Mouse (Mus musculus) c-Kit-positive CD71-positive TER-119-negative erythroid progenitor cells, embryonic 14.5 days (primary cell): ENCODE data around the gene Elovl5.

Experiments
- DNase-seq: peaks from one replicate; pipeline ENCODE4 v3.0.0-alpha.2; 2013; ENCODE audit warnings: low read depth

The Elovl5 gene

GRCm38 (mm10) chr9:77954981-77955380, 37.8 kb downstream of the Elovl5 start:
- no peak for DNase-seq

- peak; percentile 52 for DNase-seq
Measured at GRCm38 (mm10) chr9:77955511-77955910, 38.3 kb downstream of the Elovl5 start.

DNA sequence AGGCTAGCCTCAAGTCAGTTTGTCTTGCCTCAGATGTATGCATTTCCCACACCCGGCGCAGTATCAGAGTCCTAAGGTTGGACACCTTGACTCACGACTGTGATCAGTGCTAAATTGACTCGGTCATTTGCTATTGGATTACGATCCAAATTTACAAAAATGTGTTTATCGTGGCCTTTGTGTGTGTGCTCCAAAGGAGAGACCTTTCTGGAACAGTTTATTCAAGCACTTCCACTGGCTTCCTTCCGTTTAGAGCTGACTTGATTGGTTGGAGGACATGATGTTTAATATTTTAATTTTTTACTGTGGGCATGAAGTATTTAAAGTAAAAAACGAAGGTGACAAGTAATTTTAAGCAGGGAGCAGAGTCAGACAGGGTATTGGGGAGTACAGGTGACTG, 38.8 kb downstream of the Elovl5 start:
- no peak for DNase-seq

DNA sequence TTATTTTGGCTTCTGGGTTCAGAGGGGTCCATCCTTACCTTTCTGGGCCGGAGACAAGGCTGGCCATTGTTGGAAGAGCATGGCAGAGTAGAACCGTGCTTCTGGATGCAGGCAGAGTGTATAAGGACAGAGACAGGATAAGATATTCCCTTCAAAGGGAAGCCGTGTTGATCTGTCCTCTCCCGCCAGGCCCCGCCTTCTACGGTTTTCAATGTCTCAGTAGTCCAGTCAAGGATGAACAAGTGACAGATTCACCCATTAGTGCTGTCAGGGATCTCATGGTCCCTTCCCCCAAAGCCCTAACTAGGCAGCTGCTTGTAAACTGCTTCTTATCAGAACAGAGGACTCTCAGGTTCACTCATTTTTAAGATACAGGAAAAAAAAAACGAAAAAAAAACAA, 41.2 kb downstream of the Elovl5 start:
- no peak for DNase-seq

DNA sequence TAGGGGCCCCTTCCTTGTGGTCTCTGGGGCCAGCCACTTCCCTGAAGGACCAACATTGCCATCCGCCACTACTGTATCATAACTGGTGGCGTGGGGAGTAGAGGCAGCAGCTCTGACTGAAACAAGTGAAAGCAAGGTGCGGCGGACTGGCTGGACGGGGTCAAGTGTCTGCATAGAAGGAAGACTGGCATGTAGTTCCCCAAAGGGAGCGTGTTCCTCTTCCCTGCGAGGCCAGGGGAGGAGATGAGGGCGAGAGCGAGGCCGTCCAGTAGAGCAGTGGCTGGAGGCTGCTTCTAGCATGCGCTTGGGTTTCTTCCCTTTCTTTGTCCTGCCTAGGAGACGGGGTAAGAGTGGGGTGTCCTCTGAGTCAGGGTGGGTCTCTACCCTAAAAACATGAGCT, 42.6 kb downstream of the Elovl5 start:
- DNase-seq = no peak

GRCm38 (mm10) chr9:77961350-77961749, 44.2 kb downstream of the Elovl5 start:
- DNase-seq = no peak

- DNase-seq = no peak
Measured at GRCm38 (mm10) chr9:77964084-77964483, 46.9 kb downstream of the Elovl5 start.

- no peak for DNase-seq
Measured at GRCm38 (mm10) chr9:77965287-77965686, 48.1 kb downstream of the Elovl5 start.

GRCm38 (mm10) chr9:77965768-77966552, 48.8 kb downstream of the Elovl5 start:
- DNase-seq = no peak

DNA sequence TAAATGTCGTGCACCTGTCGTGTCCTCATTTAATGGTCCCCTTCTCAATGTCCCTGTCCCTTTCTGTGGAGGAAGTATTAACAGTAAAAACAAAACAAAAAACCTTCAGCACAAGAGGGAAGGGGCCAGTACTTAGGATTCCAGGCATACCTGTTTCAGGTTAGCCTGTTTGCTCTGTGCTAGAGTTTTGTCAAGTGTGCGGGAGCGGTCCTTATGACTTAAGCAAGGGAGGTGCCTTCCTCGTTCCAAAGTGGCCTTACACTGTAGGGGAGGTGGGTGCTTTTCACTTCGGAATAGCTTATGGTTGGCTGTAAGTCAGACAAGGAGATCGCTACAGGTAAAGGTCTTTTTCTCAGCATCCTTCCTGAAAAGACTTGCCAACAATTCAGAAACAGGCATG, 49.7 kb downstream of the Elovl5 start:
- DNase-seq = no peak

DNA sequence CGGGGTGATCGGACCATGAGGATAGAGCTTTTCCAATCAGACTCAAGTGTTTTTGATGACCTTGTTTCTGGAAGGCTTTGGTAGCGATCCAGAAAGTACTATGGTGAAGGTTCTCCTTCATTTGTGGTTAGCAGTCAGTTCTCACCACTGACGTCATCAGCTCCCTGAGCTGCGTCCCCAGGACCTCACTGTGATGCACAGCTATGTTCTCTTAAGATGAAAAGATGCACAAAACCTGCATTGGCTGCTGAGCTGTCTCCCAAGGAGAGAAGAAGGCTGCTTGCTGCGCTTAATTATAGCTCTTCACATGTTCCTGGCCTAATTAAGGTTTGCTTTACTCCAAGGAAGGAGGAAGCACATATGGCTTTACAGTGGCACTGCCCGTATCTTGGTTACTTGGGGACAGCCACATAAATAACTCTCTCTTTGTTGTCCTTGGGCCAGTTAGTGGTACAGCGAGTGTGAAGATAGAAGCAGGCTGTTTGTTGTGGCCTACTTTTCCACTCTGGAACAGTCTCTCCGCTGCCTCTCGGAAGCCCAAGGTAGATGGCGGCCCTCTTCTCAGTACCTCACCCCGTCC, 50.5 kb downstream of the Elovl5 start:
- no peak for DNase-seq

GRCm38 (mm10) chr9:77969192-77969953, 52.2 kb downstream of the Elovl5 start:
- no peak for DNase-seq

GRCm38 (mm10) chr9:77979000-77979399, 61.8 kb downstream of the Elovl5 start:
- DNase-seq = no peak

- no peak for DNase-seq
Measured at GRCm38 (mm10) chr9:77982616-77983015, 65.5 kb downstream of the Elovl5 start.

GRCm38 (mm10) chr9:77983521-77983920, 66.4 kb downstream of the Elovl5 start:
- DNase-seq = no peak

GRCm38 (mm10) chr9:77986153-77986795, 69.1 kb downstream of the Elovl5 start:
- DNase-seq = no peak

- no peak for DNase-seq
Measured at GRCm38 (mm10) chr9:77989626-77990025, 72.5 kb downstream of the Elovl5 start.

DNA sequence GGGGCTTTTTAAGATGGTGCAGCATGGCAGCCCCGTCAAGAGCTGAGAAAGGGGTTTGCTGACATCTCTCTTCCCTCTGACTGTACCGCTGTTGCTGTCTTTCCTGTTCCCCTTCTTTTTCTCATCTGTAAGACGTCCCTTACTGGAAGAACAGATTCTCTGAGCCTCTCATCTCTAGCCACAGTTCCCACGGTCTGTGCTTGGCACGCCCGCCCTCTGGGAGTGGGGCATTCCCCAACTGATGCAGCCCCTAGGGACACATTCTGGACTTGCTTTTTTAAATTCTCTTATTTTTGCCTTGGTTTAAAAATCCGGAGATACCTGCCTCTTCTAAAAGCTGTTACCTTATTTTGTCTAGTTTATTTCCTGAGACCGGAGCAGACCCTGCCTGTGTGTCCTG, 73.1 kb downstream of the Elovl5 start:
- no peak for DNase-seq

- DNase-seq = no peak
Measured at GRCm38 (mm10) chr9:77991650-77992049, 74.5 kb downstream of the Elovl5 start.

- no peak for DNase-seq
Measured at GRCm38 (mm10) chr9:77992276-77992675, 75.1 kb downstream of the Elovl5 start.

GRCm38 (mm10) chr9:77993101-77993500, 75.9 kb downstream of the Elovl5 start:
- peak; percentile 31 for DNase-seq

DNA sequence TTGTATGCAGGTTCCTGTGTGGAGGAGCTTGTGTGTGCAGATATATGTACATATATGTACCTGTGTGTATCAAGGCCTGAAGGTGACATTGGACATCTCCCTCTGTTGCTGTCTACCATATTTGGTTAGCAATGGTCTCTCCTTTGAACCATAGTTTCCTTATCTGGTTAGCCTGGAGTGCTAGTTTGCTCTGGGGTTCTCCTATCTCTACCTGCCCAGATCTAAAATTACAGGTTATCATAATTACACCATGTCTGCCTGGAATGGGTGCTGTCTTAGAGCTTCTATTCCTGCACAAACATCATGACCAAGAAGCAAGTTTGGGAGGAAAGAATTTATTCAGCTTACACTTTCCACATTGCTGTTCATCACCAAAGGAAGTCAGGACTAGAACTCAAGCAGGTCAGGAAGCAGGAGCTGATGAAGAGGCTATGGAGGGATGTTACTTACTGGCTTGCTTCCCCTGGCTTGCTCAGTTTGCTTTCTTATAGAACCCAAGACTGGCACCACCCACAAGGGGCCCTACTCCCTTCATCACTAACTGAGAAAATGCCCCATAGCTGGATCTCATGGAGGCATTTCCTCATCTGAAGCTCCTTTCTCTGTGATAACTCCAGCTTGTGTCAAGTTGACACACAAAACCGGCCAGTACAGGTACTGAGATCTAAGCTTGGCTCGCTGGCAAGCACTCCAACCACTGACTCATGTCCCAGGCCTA, 76.5 kb downstream of the Elovl5 start:
- DNase-seq = peak; percentile 44
